Mouse (Mus musculus) CH12F3 (cell line): Measurements from ENCODE around the gene Cyp2c55.

Experiments
- in situ Hi-C: fragments of 300-500 bp; cut with MboI; formaldehyde crosslinking; loops from 2 replicates; pipeline ENCODE4 v1.14.3; 2020; ENCODE audit warnings: low sequenced_read_pairs

Gene Cyp2c55

GRCm38 (mm10) chr19:39006715-39007114 lies at the start of gene Cyp2c55:
Gene Cyp2c55, plus strand, starts transcription at chr19:39007019.
- in situ Hi-C loops: no loop called here

DNA sequence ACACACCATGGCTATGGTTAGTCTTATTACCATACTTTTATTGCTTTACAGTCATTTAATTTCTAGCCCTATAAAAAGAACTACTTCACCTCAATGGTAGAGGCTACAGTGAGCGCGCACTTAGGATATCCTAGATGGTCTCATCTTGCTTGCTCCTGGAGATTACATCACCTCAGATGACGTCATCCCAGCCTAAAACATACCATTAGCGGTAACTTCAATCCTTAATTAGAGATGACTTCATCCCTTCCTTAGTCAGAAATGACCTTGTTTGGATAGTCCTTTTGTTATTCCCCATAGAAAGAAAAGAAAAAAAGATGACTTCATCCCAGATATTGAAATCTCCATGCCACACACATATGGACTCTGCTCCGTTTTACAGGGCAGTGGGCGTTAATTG lies 36.1 kb upstream of the Cyp2c55 start:
- in situ Hi-C loops: no loop called here

DNA sequence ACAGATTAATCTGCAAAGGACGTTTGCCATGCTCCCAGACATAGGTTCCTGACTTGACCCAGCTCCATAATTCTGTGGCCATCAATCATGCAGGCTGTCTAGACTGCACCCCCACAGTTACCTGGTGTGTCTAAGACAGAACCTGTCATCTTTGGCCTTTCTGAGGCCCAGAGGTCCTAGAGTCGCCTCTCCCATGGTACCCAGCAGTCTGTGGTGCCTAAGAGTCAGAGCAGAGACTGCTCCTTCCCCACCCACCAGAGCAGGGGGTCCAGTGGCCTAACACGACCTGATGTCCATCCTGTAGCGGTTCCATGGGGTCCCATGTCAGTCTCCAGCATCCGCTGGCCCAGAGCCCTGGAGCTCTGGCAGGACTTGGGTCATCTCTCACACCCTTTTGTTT lies 34.2 kb upstream of the Cyp2c55 start:
- in situ Hi-C loops: no loop called here

DNA sequence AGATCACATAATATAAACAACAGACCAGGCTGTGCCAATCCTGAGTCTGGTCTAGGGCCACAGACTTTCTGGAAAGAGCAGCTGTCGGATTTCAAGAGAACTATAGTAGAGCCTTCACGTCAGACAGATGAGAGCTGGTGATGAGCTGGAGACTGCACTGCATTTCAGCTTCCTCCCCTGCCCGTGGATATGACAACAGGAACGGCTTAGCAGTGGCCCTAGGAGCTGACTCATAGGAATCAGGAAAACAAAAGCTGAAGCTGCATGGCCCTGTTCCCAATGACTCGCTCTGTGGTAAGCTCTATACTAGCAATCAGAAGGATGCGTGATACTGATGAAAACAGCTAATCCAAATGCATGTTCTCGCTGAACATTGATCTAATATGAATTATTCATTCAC lies 33.2 kb upstream of the Cyp2c55 start:
- in situ Hi-C loops: no loop called here

DNA sequence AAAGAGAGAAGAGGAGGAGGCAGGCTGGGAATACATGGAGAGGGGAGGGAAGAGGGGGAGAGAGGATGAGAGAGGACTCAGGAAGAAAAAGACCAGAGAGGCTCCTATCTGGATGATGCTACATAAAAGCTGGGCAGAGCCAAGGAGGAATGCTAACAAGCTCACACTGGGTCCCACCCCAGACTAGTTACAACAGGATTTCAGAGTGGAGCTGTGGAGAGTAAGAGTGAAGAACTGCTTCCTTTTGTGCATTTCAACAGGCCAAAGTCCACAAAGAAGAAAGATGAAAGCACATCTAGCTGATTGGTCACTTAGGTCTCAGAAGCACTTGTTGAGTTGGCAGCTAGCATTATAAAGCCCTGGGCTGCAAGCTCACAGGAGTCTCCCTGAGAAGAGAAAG lies 30.6 kb upstream of the Cyp2c55 start:
- in situ Hi-C loops: loop anchor here (25.0 kb wide), 1 partner anchor 1261 kb away; no protein-coding TSS in a partner anchor

GRCm38 (mm10) chr19:38981966-38982365 lies 24.9 kb upstream of the Cyp2c55 start:
- in situ Hi-C loops: loop anchor here (25.0 kb wide), 1 partner anchor 1255 kb away; no protein-coding TSS in a partner anchor

GRCm38 (mm10) chr19:38998248-38998647 lies 8.6 kb upstream of the Cyp2c55 start:
- in situ Hi-C loops: loop anchor here (25.0 kb wide), 1 partner anchor 1239 kb away; no protein-coding TSS in a partner anchor

- in situ Hi-C loops: loop anchor here (25.0 kb wide), 1 partner anchor 1239 kb away; no protein-coding TSS in a partner anchor
Measured at GRCm38 (mm10) chr19:38998676-38999075, 8.1 kb upstream of the Cyp2c55 start.

- in situ Hi-C loops: no loop called here
Measured at GRCm38 (mm10) chr19:39005132-39005531, 1.7 kb upstream of the Cyp2c55 start.

DNA sequence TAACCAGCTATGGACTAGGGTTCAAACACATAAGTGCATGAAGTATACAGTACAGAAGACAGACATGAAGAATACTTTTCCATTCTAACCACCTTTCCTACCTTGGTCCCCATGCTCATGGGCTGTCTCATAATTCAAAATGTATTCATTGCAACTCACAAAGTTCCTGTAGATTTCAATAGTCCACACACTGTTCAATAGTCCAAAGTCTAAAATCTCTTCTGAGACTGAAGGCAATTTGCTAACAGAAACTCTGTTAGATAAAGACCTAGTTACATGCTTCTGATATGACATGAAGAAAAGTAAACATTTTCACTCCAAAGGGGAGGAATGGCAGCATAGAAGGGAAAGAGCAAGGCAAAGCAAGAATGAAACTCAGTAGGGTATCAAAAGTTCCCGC lies 51.1 kb downstream of the Cyp2c55 start:
- in situ Hi-C loops: no loop called here

GRCm38 (mm10) chr19:39060719-39061118 lies 53.9 kb downstream of the Cyp2c55 start, which contains the start of gene Cyp2c65:
Gene Cyp2c65, plus strand, starts transcription at chr19:39061015.
- in situ Hi-C loops: no loop called here
